Mouse (Mus musculus) hindlimb bud, embryonic 11.5 days (tissue): Measurements from ENCODE around the gene Rps19.
A peak's percentile ranks its signal among the peaks of the same experiment; 100 is the strongest.

Experiments
- DNase-seq: peaks from one replicate; pipeline ENCODE4 v3.0.0-alpha.2; 2012; ENCODE audit warnings: low read depth, low spot score; ENCODE audit errors: extremely low spot score

Rps19 gene

GRCm38 (mm10) chr7:24902264-24902629 is 18.1 kb downstream of the Rps19 start:
- DNase-seq: no peak

GRCm38 (mm10) chr7:24902630-24903443 is 18.7 kb downstream of the Rps19 start, which contains the start of gene Arhgef1:
Gene Arhgef1, plus strand, starts transcription at chr7:24902912.
- DNase-seq: no peak

- no peak for DNase-seq
Observed at GRCm38 (mm10) chr7:24903444-24903825, 19.3 kb downstream of the Rps19 start.

- DNase-seq: peak; percentile 87
Observed at GRCm38 (mm10) chr7:24904070-24904483, 19.9 kb downstream of the Rps19 start.

- no peak for DNase-seq
Observed at GRCm38 (mm10) chr7:24904936-24905335, 20.8 kb downstream of the Rps19 start.

- DNase-seq: no peak
Observed at GRCm38 (mm10) chr7:24906551-24906950, 22.4 kb downstream of the Rps19 start.

- no peak for DNase-seq
Observed at GRCm38 (mm10) chr7:24907211-24907748, 23.1 kb downstream of the Rps19 start.

GRCm38 (mm10) chr7:24912480-24912879 is 28.3 kb downstream of the Rps19 start:
- DNase-seq: no peak

GRCm38 (mm10) chr7:24918763-24919323 is 34.7 kb downstream of the Rps19 start:
- DNase-seq: no peak

GRCm38 (mm10) chr7:24919728-24920127 is 35.6 kb downstream of the Rps19 start:
- DNase-seq: no peak

GRCm38 (mm10) chr7:24930475-24930874 is 46.3 kb downstream of the Rps19 start:
- DNase-seq: no peak

GRCm38 (mm10) chr7:24931651-24932050 is 47.5 kb downstream of the Rps19 start:
- DNase-seq: no peak
